Mouse (Mus musculus) lung, adult 18-20 months (tissue): ENCODE data around the gene Gm13276.
"Not testable (repeated sequence)": the region's sequence is repeated elsewhere in the genome, so short reads cannot be mapped to it uniquely, and the experiment has no call there.

Experiments
- DNase-seq, 2 experiments: peaks; one replicate each; pipeline ENCODE4 v3.0.0; 2022; ENCODE audit warnings: mixed read lengths in 2 of 2

Gene Gm13276

DNA sequence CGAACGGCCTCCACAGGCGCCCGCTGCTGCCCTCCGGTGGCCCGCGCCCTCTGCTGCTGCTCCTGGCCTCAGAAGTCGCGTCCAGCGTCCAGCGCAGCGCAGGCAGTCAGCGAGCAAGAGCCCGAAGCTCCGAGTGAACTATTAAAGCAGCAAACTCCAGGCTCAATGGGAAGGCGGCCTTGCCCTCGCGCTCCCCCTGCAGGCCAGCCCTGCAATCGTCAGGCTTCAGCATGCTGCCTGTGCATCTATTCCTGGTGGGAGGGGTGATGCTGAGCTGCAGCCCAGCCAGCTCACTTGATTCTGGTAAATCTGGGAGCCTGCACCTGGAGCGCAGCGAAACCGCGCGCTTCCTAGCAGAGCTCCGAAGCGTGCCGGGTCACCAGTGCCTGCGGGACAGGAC, 2.9 kb downstream of the Gm13276 start, which contains the start of gene Gm13277:
TSS of gene Gm13277 (plus strand) at position 231 of the 400 bp plus-strand sequence.
- peak; percentile 78 to 79 for DNase-seq

DNA sequence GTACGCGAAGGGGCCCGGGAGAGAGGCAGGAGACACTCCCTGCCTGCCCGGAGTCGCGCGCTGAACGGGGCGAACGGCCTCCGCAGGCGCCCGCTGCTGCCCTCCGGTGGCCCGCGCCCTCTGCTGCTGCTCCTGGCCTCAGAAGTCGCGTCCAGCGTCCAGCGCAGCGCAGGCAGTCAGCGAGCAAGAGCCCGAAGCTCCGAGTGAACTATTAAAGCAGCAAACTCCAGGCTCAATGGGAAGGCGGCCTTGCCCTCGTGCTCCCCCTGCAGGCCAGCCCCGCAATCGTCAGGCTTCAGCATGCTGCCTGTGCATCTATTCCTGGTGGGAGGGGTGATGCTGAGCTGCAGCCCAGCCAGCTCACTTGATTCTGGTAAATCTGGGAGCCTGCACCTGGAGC, 5.7 kb downstream of the Gm13276 start, which contains the start of gene Gm13278:
TSS of gene Gm13278 (plus strand) at position 301 of the 400 bp plus-strand sequence.
- DNase-seq: not testable (repeated sequence)

DNA sequence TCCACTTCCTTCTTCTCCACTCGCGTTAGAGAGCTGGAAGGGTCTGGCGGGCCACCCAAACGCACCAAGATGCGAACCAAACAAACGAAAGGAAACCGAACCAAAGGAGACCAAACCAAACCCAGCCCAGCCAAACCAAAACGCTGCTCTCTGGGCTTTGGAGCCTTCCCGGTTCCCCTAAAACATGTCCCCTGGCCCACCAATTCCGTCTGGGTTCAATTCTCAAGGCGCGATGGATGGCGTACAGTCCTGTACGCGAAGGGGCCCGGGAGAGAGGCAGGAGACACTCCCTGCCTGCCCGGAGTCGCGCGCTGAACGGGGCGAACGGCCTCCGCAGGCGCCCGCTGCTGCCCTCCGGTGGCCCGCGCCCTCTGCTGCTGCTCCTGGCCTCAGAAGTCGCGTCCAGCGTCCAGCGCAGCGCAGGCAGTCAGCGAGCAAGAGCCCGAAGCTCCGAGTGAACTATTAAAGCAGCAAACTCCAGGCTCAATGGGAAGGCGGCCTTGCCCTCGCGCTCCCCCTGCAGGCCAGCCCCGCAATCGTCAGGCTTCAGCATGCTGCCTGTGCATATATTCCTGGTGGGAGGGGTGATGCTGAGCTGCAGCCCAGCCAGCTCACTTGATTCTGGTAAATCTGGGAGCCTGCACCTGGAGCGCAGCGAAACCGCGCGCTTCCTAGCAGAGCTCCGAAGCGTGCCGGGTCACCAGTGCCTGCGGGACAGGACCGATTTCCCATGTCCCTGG, 8.6 kb downstream of the Gm13276 start, which contains the start of gene Gm13275:
TSS of gene Gm13275 (plus strand) at position 552 of the 740 bp plus-strand sequence.
- peak; percentile 60 to 71 for DNase-seq

DNA sequence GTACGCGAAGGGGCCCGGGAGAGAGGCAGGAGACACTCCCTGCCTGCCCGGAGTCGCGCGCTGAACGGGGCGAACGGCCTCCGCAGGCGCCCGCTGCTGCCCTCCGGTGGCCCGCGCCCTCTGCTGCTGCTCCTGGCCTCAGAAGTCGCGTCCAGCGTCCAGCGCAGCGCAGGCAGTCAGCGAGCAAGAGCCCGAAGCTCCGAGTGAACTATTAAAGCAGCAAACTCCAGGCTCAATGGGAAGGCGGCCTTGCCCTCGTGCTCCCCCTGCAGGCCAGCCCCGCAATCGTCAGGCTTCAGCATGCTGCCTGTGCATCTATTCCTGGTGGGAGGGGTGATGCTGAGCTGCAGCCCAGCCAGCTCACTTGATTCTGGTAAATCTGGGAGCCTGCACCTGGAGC, 11.6 kb downstream of the Gm13276 start, which contains the start of gene Gm13279:
TSS of gene Gm13279 (plus strand) at position 301 of the 400 bp plus-strand sequence.
- not testable (repeated sequence) for DNase-seq

DNA sequence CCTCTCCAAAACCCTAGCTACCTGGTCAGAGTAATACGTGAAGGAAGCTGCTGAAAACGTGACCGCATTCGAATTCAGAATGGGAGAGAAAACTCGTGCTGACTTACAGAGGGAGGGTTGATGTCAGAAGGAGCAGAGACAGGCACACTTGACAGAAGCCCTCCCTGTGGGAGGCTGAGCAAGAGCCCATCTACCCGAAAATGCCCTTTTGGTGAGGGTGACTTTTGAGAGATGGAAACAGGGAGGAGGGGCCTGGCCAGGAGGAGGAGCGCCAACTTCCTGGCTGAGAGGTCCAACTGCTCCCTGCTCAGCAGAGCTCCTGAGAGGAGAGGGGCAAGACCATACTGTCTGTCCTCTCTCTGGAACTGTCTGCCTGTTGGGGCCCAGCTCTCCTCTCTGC, 13.9 kb downstream of the Gm13276 start, which contains the start of gene Gm13285:
TSS of gene Gm13285 (plus strand) at position 301 of the 400 bp plus-strand sequence.
- not testable (repeated sequence) for DNase-seq

DNA sequence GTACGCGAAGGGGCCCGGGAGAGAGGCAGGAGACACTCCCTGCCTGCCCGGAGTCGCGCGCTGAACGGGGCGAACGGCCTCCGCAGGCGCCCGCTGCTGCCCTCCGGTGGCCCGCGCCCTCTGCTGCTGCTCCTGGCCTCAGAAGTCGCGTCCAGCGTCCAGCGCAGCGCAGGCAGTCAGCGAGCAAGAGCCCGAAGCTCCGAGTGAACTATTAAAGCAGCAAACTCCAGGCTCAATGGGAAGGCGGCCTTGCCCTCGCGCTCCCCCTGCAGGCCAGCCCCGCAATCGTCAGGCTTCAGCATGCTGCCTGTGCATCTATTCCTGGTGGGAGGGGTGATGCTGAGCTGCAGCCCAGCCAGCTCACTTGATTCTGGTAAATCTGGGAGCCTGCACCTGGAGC, 17.4 kb downstream of the Gm13276 start, which contains the start of gene Gm13287:
TSS of gene Gm13287 (plus strand) at position 301 of the 400 bp plus-strand sequence.
- DNase-seq: not testable (repeated sequence)

DNA sequence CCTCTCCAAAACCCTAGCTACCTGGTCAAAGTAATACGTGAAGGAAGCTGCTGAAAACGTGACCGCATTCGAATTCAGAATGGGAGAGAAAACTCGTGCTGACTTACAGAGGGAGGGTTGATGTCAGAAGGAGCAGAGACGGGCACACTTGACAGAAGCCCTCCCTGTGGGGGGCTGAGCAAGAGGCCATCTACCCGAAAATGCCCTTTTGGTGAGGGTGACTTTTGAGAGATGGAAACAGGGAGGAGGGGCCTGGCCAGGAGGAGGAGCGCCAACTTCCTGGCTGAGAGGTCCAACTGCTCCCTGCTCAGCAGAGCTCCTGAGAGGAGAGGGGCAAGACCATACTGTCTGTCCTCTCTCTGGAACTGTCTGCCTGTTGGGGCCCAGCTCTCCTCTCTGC, 19.7 kb downstream of the Gm13276 start, which contains the start of gene Gm13288:
TSS of gene Gm13288 (plus strand) at position 301 of the 400 bp plus-strand sequence.
- DNase-seq: not testable (repeated sequence)

DNA sequence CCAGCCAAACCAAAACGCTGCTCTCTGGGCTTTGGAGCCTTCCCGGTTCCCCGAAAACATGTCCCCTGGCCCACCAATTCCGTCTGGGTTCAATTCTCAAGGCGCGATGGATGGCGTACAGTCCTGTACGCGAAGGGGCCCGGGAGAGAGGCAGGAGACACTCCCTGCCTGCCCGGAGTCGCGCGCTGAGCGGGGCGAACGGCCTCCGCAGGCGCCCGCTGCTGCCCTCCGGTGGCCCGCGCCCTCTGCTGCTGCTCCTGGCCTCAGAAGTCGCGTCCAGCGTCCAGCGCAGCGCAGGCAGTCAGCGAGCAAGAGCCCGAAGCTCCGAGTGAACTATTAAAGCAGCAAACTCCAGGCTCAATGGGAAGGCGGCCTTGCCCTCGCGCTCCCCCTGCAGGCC, 20.3 kb downstream of the Gm13276 start:
- DNase-seq: peak; percentile 22 to 40

DNA sequence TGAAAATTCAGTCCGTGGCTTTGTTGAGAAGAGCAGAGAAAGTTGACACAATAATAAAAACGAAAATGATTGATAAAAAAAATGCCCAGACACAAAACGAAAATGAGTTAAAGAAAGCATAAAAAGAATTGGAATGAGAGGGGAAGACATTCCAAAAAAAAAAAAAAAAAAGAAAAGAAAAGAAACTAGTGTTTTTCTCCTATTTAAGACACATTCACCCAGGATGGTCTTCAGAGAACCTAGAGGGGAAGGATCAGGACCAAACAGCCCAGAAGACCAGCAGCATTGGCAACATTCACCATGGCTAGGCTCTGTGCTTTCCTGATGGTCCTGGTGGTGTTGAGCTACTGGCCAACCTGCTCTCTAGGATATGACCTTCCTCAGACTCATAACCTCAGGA, 30.4 kb downstream of the Gm13276 start, which contains the start of gene Ifna7:
TSS of gene Ifna7 (plus strand) at position 301 of the 400 bp plus-strand sequence.
- DNase-seq: no peak

DNA sequence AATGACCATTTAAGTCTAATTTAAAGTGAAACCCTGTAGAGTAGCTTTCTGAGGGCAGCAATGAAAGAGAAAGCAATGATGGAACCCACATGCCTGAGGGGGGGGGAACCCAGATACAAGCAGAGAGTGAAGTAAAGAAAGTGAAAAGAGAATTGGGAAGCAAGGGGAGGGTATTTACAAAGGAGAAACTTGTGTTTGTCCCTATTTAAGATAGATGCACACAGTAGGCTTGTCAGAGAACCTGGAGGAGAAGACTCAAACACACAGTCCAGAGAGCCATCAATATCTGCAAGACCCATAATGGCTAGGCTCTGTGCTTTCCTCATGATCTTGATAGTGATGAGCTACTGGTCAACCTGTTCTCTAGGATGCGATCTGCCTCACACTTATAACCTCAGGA, 34.1 kb downstream of the Gm13276 start, which contains the start of gene Ifna11:
TSS of gene Ifna11 (plus strand) at position 301 of the 400 bp plus-strand sequence.
- no peak for DNase-seq

DNA sequence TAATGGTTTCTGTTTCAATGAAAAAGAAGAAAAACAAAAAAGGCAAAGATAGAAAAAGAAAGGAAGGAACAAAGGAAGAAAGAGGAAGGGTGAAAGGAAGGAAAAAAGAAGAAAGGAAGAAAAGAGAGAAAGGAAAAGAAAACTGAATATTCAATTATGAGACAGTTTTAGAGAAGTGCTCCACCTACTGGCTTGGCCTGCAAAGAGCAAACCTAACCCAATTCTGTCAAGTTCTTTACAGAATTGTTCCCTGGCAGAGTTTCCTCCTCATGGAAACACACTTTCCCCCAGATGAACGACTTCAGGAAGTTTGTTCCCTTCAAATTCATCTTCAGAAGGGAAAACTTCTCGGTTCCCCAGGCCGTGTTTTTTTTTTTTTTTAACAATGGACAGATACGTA, 37.5 kb downstream of the Gm13276 start:
- no peak for DNase-seq

DNA sequence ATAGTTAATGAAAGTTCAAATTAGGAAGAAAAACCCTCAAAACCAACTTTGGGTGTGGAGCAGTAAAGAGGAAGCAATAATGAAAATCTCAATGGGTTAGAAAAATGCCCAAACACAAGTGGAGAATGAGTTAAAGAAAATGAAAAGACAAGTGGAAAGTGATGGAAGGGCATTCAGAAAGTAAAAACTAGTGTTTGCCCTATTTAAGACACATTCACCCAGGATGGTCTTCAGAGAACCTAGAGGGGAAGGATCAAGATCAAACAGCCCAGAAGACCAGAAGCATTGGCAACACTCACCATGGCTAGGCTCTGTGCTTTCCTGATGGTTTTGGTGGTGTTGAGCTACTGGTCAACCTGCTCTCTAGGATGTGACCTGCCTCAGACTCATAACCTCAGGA, 41.6 kb downstream of the Gm13276 start, which contains the start of gene Ifna6:
TSS of gene Ifna6 (plus strand) at position 301 of the 400 bp plus-strand sequence.
- DNase-seq: not testable (repeated sequence)

DNA sequence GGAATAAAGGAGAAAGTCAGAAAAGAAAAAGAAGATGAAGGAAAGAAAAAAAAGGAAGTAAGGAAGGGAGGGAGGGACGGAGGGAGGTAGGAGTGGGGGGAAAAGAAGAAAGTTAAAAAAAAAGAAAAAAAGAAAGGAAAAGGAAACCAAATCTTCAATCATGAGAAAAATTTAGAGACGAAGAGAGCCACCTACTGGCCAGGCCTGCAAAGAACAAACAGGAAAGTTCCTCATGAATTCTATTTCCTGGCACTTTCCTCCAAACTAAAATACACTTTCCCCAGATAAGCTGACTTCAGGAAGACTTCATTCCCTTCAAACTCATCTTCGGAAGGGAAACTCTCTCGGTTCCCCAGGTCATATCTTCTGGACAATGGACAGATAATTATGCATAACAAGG, 45.0 kb downstream of the Gm13276 start:
- no peak for DNase-seq

DNA sequence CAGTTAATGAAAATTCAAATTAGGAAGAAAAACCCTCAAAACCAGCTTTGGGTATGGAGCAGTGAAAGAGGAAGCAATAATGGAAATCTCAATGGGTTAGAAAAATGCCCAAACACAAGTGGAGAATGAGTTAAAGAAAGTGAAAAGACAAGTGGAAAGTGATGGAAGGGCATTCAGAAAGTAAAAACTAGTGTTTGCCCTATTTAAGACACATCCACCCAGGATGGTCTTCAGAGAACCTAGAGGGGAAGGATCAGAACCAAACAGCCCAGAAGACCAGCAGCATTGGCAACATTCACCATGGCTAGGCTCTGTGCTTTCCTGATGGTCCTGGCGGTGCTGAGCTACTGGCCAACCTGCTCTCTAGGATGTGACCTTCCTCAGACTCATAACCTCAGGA, 49.7 kb downstream of the Gm13276 start, which contains the start of gene Ifna5:
TSS of gene Ifna5 (plus strand) at position 301 of the 400 bp plus-strand sequence.
- DNase-seq: not testable (repeated sequence)
